9 mouse cellular contexts compared by ENCODE assay signal in genomic region chr5:28168253-28169165, GRCm38 (mm10). TPM values are rescaled to one million over a fixed set of nuclear protein-coding genes. Genes with fewer than 3 reads are reported as not detected.
DNase-seq lines count a peak whose midpoint lies in the region; ATAC-seq and TF ChIP-seq lines count a peak whose summit lies in the region.
"Had no signal": no experiment of that assay in that cellular context is flagged by ENCODE, and none has a peak within 500 bp of the region (broad histone marks: within the 10 kb centered on the region; RNA-seq: fewer than 3 reads in every experiment).

No protein-coding gene starts in this region.

- no peak for ATAC-seq in lung, postnatal 0 days
- ATAC-seq in embryonic facial prominence, embryonic 13.5 days (ENCODE audit: insufficient number of reproducible peaks, insufficient read depth, low FRiP score, low TSS enrichment, low read depth) = no peak
- ATAC-seq in limb, embryonic 13.5 days (ENCODE audit: low FRiP score, low read depth) = no peak
- ATAC-seq in stomach, postnatal 0 days (ENCODE audit: low FRiP score, low TSS enrichment) = no peak

- no peaks in the 10 kb centered on the region for H3K9me3 ChIP-seq in lung, postnatal 0 days (ENCODE audit: low read length)
- no peaks in the 10 kb centered on the region for H3K9me3 ChIP-seq in embryonic facial prominence, embryonic 13.5 days
- no peaks in the 10 kb centered on the region for H3K9me3 ChIP-seq in limb, embryonic 13.5 days
- no peaks in the 10 kb centered on the region for H3K9me3 ChIP-seq in stomach, postnatal 0 days (ENCODE audit: control insufficient read depth, low read length)

- TF ChIP-seq EP300 in lung, postnatal 0 days (IDR thresholded peaks at IDR 0.05) = no peak
- no peak for TF ChIP-seq EP300 in stomach, postnatal 0 days (optimal IDR thresholded peaks at IDR 0.05)

- H3K4me2 ChIP-seq in lung, postnatal 0 days (replicated peaks; ENCODE audit: low read depth, low read length) = peak overlapping the region; percentile 51
- H3K4me2 ChIP-seq in embryonic facial prominence, embryonic 13.5 days = 0 out of 2 replicates have a peak overlapping the region, but pooled peaks have one; percentile 3
- no peak overlapping the region for H3K4me2 ChIP-seq in limb, embryonic 13.5 days (replicated peaks)
- H3K4me2 ChIP-seq in stomach, postnatal 0 days (replicated peaks; ENCODE audit: low read depth) = peak overlapping the region; percentile 29

- no peak for TF ChIP-seq CTCF in lung, postnatal 0 days (IDR thresholded peaks at IDR 0.05)
- TF ChIP-seq CTCF in stomach, postnatal 0 days (IDR thresholded peaks at IDR 0.05; ENCODE audit: low read depth) = no peak

- H3K36me3 ChIP-seq in lung, postnatal 0 days (ENCODE audit: insufficient read depth, low read length) = no peaks in the 10 kb centered on the region
- no peaks in the 10 kb centered on the region for H3K36me3 ChIP-seq in embryonic facial prominence, embryonic 13.5 days
- H3K36me3 ChIP-seq in limb, embryonic 13.5 days = no peaks in the 10 kb centered on the region
- H3K36me3 ChIP-seq in stomach, postnatal 0 days (ENCODE audit: control insufficient read depth, insufficient read depth, low read length) = no peaks in the 10 kb centered on the region

- peak overlapping the region; percentile 34 for H3K4me3 ChIP-seq in lung, postnatal 0 days (ENCODE audit: low read depth, low read length)
- H3K4me3 ChIP-seq in embryonic facial prominence, embryonic 13.5 days = peak overlapping the region; percentile 9; the same call in 1 of the 2 replicates
- peak overlapping the region; percentile 0; the same call in 1 of the 2 replicates for H3K4me3 ChIP-seq in limb, embryonic 13.5 days
- peak overlapping the region; percentile 12 for H3K4me3 ChIP-seq in stomach, postnatal 0 days (ENCODE audit: low read depth, low read length)

- DNase-seq in lung, postnatal 0 days (ENCODE audit: low spot score) = no peak
- DNase-seq in lung, adult 18-20 months = no peak
- no peak for DNase-seq in stomach, postnatal 0 days (ENCODE audit: low spot score)
- DNase-seq in retina, postnatal 1 day = no peak
- DNase-seq in layer of hippocampus, adult 18-20 months (ENCODE audit: low spot score in 2 of 2) = no peak
- DNase-seq in ovary, postnatal 36 days (ENCODE audit: low spot score) = no peak

- 3% methylated on average over 36 of the region's 36 CpGs for WGBS in lung, postnatal 0 days
- WGBS in embryonic facial prominence, embryonic 13.5 days = under 1% methylated on average over 36 of the region's 36 CpGs
- WGBS in limb, embryonic 13.5 days = 1% methylated on average over 36 of the region's 36 CpGs
- 4% methylated on average over 36 of the region's 36 CpGs for WGBS in stomach, postnatal 0 days

- H3K27me3 ChIP-seq in lung, postnatal 0 days (replicated peaks; ENCODE audit: insufficient read depth, low read length) = peaks cover 91% of the 10 kb centered on the region
- peaks cover 97% of the 10 kb centered on the region for H3K27me3 ChIP-seq in embryonic facial prominence, embryonic 13.5 days
- peaks cover 95% of the 10 kb centered on the region for H3K27me3 ChIP-seq in limb, embryonic 13.5 days
- H3K27me3 ChIP-seq in stomach, postnatal 0 days (ENCODE audit: control insufficient read depth, insufficient read depth, low read length) = peaks cover 42% of the 10 kb centered on the region; the same call in 1 of the 2 replicates

- no peak overlapping the region for H3K9ac ChIP-seq in lung, postnatal 0 days (replicated peaks; ENCODE audit: low read depth)
- no peak overlapping the region for H3K9ac ChIP-seq in embryonic facial prominence, embryonic 13.5 days
- H3K9ac ChIP-seq in limb, embryonic 13.5 days = no peak overlapping the region
- no peak overlapping the region for H3K9ac ChIP-seq in stomach, postnatal 0 days (ENCODE audit: low read length)

- no peak overlapping the region for H3K27ac ChIP-seq in lung, postnatal 0 days (ENCODE audit: low read length)
- H3K27ac ChIP-seq in embryonic facial prominence, embryonic 13.5 days = no peak overlapping the region
- H3K27ac ChIP-seq in limb, embryonic 13.5 days = no peak overlapping the region
- H3K27ac ChIP-seq in stomach, postnatal 0 days (replicated peaks) = no peak overlapping the region

- peaks cover 16% of the 10 kb centered on the region for H3K4me1 ChIP-seq in lung, postnatal 0 days (ENCODE audit: insufficient read depth, low read depth, low read length)
- peaks cover 21% of the 10 kb centered on the region for H3K4me1 ChIP-seq in embryonic facial prominence, embryonic 13.5 days
- peaks cover 22% of the 10 kb centered on the region for H3K4me1 ChIP-seq in limb, embryonic 13.5 days
- H3K4me1 ChIP-seq in stomach, postnatal 0 days (replicated peaks; ENCODE audit: control insufficient read depth, insufficient read depth) = peaks cover 2% of the 10 kb centered on the region; the same call in 1 of the 2 replicates

RNA-seq across cellular contexts. Expression of gene En2, which starts 3.0 kb away (rescaled TPM):
- not detected in 2 replicates for polyA plus RNA-seq in lung, postnatal 0 days (2015; fragmentation: Nextera tagmentation; extraction: Ambion mirVana)
- polyA plus RNA-seq in embryonic facial prominence, embryonic 13.5 days (2015; fragmentation: Nextera tagmentation; extraction: Ambion mirVana) = not detected in 2 replicates
- not detected in 2 replicates for polyA plus RNA-seq in limb, embryonic 13.5 days (2015; fragmentation: Nextera tagmentation; extraction: Ambion mirVana)
- not detected in 2 replicates for polyA plus RNA-seq in stomach, postnatal 0 days (2015; fragmentation: Nextera tagmentation; extraction: Ambion mirVana)
- under 1 TPM; 0.33 to 0.54 TPM for total RNA-seq in layer of hippocampus, adult 18-20 months (2021)
- polyA plus RNA-seq: neural tube, embryonic 11.5 days had no signal
